Mouse (Mus musculus) erythroblast, embryonic 14.5 days (primary cell): Measurements from ENCODE around the gene Tmem9b.

Source experiments
- GATA1 ChIP-seq: IDR thresholded peaks from 2 replicates; pipeline ENCODE4 v1.6.1; 2012; ENCODE audit warnings: low read length, inconsistent platforms, mixed read lengths
- TAL1 ChIP-seq: IDR thresholded peaks from 3 replicates; pipeline ENCODE4 v1.6.1; 2012; ENCODE audit warnings: low read length, inconsistent platforms, mixed read lengths

DNA sequence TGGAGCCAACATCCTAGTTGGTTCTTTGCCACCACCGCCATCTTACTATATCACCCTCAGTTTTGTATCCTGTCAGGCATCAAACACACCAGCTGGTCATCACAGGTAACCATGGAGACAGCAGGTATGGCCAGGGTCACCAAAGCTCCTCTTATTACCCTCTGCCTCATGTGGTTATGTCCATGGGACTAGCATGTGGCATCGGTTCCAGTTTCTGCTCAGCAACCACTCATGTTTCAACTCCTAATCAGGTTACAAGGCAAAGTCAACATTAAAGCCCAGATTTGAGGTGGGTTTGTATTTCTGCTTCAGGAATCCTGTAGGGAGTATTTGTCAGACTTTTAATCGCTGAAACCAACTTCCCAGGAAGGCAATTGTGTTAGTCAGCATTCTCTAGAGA, 38.1 kb upstream of the Tmem9b start:
- TF ChIP-seq GATA1 (no peak), TAL1 (no peak)
